In genomic region chr13:118386511-118387447, GRCm38 (mm10) we compare ENCODE assay signal across 8 mouse cellular contexts. TPM values are rescaled to one million over a fixed set of nuclear protein-coding genes. Genes with fewer than 3 reads are reported as not detected.
A peak's percentile ranks its signal among the peaks of the same experiment; 100 is the strongest.
DNase-seq lines count a peak whose midpoint lies in the region; ATAC-seq and TF ChIP-seq lines count a peak whose summit lies in the region.

B430218F22Rik (plus strand) TSS chr13:118386630.
Mrps30 (minus strand) TSS chr13:118387252.

- DNase-seq in A20 (ENCODE audit: low read depth, low spot score): peak; percentile 91
- peak; percentile 92 to 93 for DNase-seq in heart, adult 9 months (ENCODE audit: low spot score in 2 of 2)
- peak; percentile 68 to 84 for DNase-seq in monocyte, adult 2 months (ENCODE audit: low read depth in 1 of 2, low spot score in 2 of 2)
- DNase-seq in spleen, postnatal 36 days (ENCODE audit: low spot score in 2 of 2): peak; percentile 91 to 94

- peaks cover 32% of the 10 kb centered on the region for H3K36me3 ChIP-seq in kidney, embryonic 14.5 days (ENCODE audit: control insufficient read depth, insufficient read depth, low read length)
- peaks cover 25% of the 10 kb centered on the region for H3K36me3 ChIP-seq in limb, embryonic 15.5 days

- peak within 1 kb of the TSS; percentile 87 for H3K9ac ChIP-seq in kidney, embryonic 14.5 days (ENCODE audit: low read depth, low read length)
- H3K9ac ChIP-seq in limb, embryonic 15.5 days: peak within 1 kb of the TSS; percentile 84

- 0 out of 2 replicates have a peak within 1 kb of the TSS, but pooled peaks have one; percentile 11 for H3K27ac ChIP-seq in bone marrow macrophage, adult 2 months (ENCODE audit: insufficient read depth, low read depth, low read length)
- H3K27ac ChIP-seq in embryonic fibroblast, embryonic 13.5 days (ENCODE audit: insufficient read depth, low read length): no peak within 1 kb of the TSS
- peak within 1 kb of the TSS; percentile 85 for H3K27ac ChIP-seq in kidney, embryonic 14.5 days (ENCODE audit: low read depth, low read length)
- peak within 1 kb of the TSS; percentile 82 for H3K27ac ChIP-seq in limb, embryonic 15.5 days

- peak; percentile 97 for ATAC-seq in kidney, embryonic 14.5 days (ENCODE audit: low FRiP score, low TSS enrichment)
- ATAC-seq in limb, embryonic 15.5 days (ENCODE audit: insufficient number of reproducible peaks, low FRiP score, low TSS enrichment, low read depth): peak; percentile 95

- no peaks in the 10 kb centered on the region for H3K27me3 ChIP-seq in kidney, embryonic 14.5 days (ENCODE audit: control insufficient read depth, insufficient read depth, low read length)
- no peaks in the 10 kb centered on the region for H3K27me3 ChIP-seq in limb, embryonic 15.5 days

- peak within 1 kb of the TSS; percentile 75 for H3K4me2 ChIP-seq in kidney, embryonic 14.5 days (replicated peaks; ENCODE audit: low read depth, low read length)
- peak within 1 kb of the TSS; percentile 68 for H3K4me2 ChIP-seq in limb, embryonic 15.5 days

- TF ChIP-seq POLR2A in bone marrow macrophage, adult 2 months (IDR thresholded peaks at IDR 0.05; ENCODE audit: borderline replicate concordance, low read depth, low read length): no peak
- TF ChIP-seq POLR2A in embryonic fibroblast, embryonic 13.5 days (IDR thresholded peaks at IDR 0.05; ENCODE audit: low read depth, low read length): peak; percentile 57; the same call in 1 of the 2 replicates

- no peaks in the 10 kb centered on the region for H3K9me3 ChIP-seq in kidney, embryonic 14.5 days (ENCODE audit: control insufficient read depth, low read length)
- H3K9me3 ChIP-seq in limb, embryonic 15.5 days: no peaks in the 10 kb centered on the region

- H3K4me1 ChIP-seq in bone marrow macrophage, adult 2 months (ENCODE audit: control insufficient read depth, insufficient read depth, low read length): peaks cover 4% of the 10 kb centered on the region; the same call in 1 of the 2 replicates
- H3K4me1 ChIP-seq in embryonic fibroblast, embryonic 13.5 days (ENCODE audit: control insufficient read depth, insufficient read depth, low read length): peaks cover 3% of the 10 kb centered on the region; the same call in 1 of the 2 replicates
- peaks cover 5% of the 10 kb centered on the region; the same call in 1 of the 2 replicates for H3K4me1 ChIP-seq in kidney, embryonic 14.5 days (ENCODE audit: control insufficient read depth, insufficient read depth, low read length)
- peaks cover 7% of the 10 kb centered on the region; the same call in 1 of the 2 replicates for H3K4me1 ChIP-seq in limb, embryonic 15.5 days

- TF ChIP-seq CTCF in bone marrow macrophage, adult 2 months (IDR thresholded peaks at IDR 0.05; ENCODE audit: low read depth, low read length): no peak
- no peak for TF ChIP-seq CTCF in embryonic fibroblast, embryonic 13.5 days (IDR thresholded peaks at IDR 0.05; ENCODE audit: borderline replicate concordance, insufficient read depth, low read length)

- WGBS in kidney, embryonic 14.5 days: under 1% methylated on average over 93 of the region's 93 CpGs
- WGBS in limb, embryonic 15.5 days: under 1% methylated on average over 93 of the region's 93 CpGs

- peak within 1 kb of the TSS; percentile 98 for H3K4me3 ChIP-seq in bone marrow macrophage, adult 2 months (ENCODE audit: insufficient read depth, low read length)
- H3K4me3 ChIP-seq in embryonic fibroblast, embryonic 13.5 days (ENCODE audit: insufficient read depth, low read length): peak within 1 kb of the TSS; percentile 93
- H3K4me3 ChIP-seq in kidney, embryonic 14.5 days (ENCODE audit: low read length): peak within 1 kb of the TSS; percentile 91
- peak within 1 kb of the TSS; percentile 89 for H3K4me3 ChIP-seq in limb, embryonic 15.5 days

RNA-seq across cellular contexts. Expression of gene B430218F22Rik, which starts in this region (rescaled TPM):
- polyA plus RNA-seq in bone marrow macrophage, adult 2 months (2012; ENCODE audit: insufficient read depth, insufficient read length, missing spikeins): not detected in 2 replicates
- not detected in 2 replicates for polyA plus RNA-seq in embryonic fibroblast, embryonic 13.5 days (2011; ENCODE audit: insufficient read length, low read depth, missing spikeins)
- 0.41 and 1.2 TPM in 2 replicates for polyA plus RNA-seq in kidney, embryonic 14.5 days (2014; fragmentation: Nextera tagmentation; extraction: Ambion mirVana)
- polyA plus RNA-seq in limb, embryonic 15.5 days (2015; fragmentation: Nextera tagmentation; extraction: Ambion mirVana): 0.35 and 0.77 TPM in 2 replicates

RNA-seq across cellular contexts. Expression of gene Mrps30, which starts in this region (rescaled TPM):
- 12.3 and 13.1 TPM in 2 replicates for polyA plus RNA-seq in bone marrow macrophage, adult 2 months (2012; ENCODE audit: insufficient read depth, insufficient read length, missing spikeins)
- polyA plus RNA-seq in embryonic fibroblast, embryonic 13.5 days (2011; ENCODE audit: insufficient read length, low read depth, missing spikeins): 16.0 and 21.6 TPM in 2 replicates
- 38.8 and 41.4 TPM in 2 replicates for polyA plus RNA-seq in kidney, embryonic 14.5 days (2014; fragmentation: Nextera tagmentation; extraction: Ambion mirVana)
- polyA plus RNA-seq in limb, embryonic 15.5 days (2015; fragmentation: Nextera tagmentation; extraction: Ambion mirVana): 28.0 and 29.9 TPM in 2 replicates
